In the genomic region with DNA sequence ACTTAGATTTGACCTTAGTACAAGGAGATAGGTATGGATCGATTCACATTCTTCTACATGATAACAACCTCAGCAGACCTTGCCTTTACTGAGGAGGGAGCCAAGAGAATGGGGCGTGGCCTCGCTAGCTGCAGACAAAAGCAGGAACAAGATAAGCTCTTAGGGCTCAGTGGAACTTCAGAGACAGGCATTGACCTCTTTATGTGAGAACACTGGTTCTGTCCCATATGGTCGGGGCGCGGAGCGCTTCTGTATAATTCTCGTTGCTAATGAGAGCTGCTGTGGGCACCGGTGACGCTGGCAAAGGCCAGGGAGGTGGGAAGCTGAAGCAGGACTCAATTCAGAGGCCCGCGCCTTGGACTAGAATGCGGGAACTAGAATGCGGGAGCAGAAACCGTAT, we compare ENCODE assay signal across 12 mouse cellular contexts. TPM values are rescaled to one million over a fixed set of nuclear protein-coding genes. Genes with fewer than 3 reads are reported as not detected.
DNase-seq lines count a peak whose midpoint lies in the region; ATAC-seq and TF ChIP-seq lines count a peak whose summit lies in the region.
"Had no signal": no experiment of that assay in that cellular context is flagged by ENCODE, and none has a peak within 500 bp of the region (broad histone marks: within the 10 kb centered on the region; RNA-seq: fewer than 3 reads in every experiment).

No protein-coding gene starts in this region.

- peak overlapping the region; percentile 45 for H3K4me2 ChIP-seq in heart, embryonic 15.5 days
- H3K4me2 ChIP-seq in heart, postnatal 0 days (ENCODE audit: low read depth, low read length), result peak overlapping the region; percentile 35
- H3K4me2 ChIP-seq in liver, postnatal 0 days (ENCODE audit: low read depth, low read length), result peak overlapping the region; percentile 38; the same call in 1 of the 2 replicates
- no peak overlapping the region for H3K4me2 ChIP-seq in hindbrain, embryonic 16.5 days (ENCODE audit: low read length)
- H3K4me2 ChIP-seq: embryonic facial prominence, embryonic 13.5 days; lung, embryonic 14.5 days had no signal

- intact Hi-C loops in heart, postnatal 25 days (cut with DNase I), result loop anchor here (5.0 to 10.0 kb wide), 3 partner anchors 254 to 761 kb away; a partner anchor contains a TSS

- peaks cover 11% of the 10 kb centered on the region for H3K4me1 ChIP-seq in heart, embryonic 15.5 days (replicated peaks)
- peaks cover 11 to 22% of the 10 kb centered on the region in 2 experiments for H3K4me1 ChIP-seq in MEL (ENCODE audit: control insufficient read depth in 1 of 2, insufficient read depth in 2 of 2, low read length in 2 of 2)
- H3K4me1 ChIP-seq in heart, postnatal 0 days (ENCODE audit: control insufficient read depth, insufficient read depth), result no peaks in the 10 kb centered on the region
- peaks cover 8% of the 10 kb centered on the region; the same call in 1 of the 2 replicates for H3K4me1 ChIP-seq in liver, postnatal 0 days (ENCODE audit: insufficient read depth)
- no peaks in the 10 kb centered on the region for H3K4me1 ChIP-seq in hindbrain, embryonic 16.5 days (ENCODE audit: control insufficient read depth, insufficient read depth, low read depth, low read length)
- H3K4me1 ChIP-seq: embryonic facial prominence, embryonic 13.5 days had no signal

- TF ChIP-seq RAD21 in MEL (IDR thresholded peaks at IDR 0.05; ENCODE audit: low read depth, low read length), result no peak

- peak in 1 of 2 experiments; percentile 46; a peak in 1 of 4 replicates for TF ChIP-seq POLR2A in MEL (IDR thresholded peaks at IDR 0.05; ENCODE audit: control insufficient read depth in 1 of 2, insufficient read depth in 1 of 2, low read depth in 1 of 2, low read length in 2 of 2, poor library complexity in 1 of 2)

- H3K27me3 ChIP-seq in heart, embryonic 15.5 days, result no peaks in the 10 kb centered on the region
- H3K27me3 ChIP-seq in MEL (ENCODE audit: control insufficient read depth in 1 of 2, insufficient read depth in 2 of 2, low read length in 2 of 2), result no peaks in the 10 kb centered on the region
- no peaks in the 10 kb centered on the region for H3K27me3 ChIP-seq in heart, postnatal 0 days (ENCODE audit: control insufficient read depth, insufficient read depth, low read length)
- no peaks in the 10 kb centered on the region for H3K27me3 ChIP-seq in liver, postnatal 0 days (ENCODE audit: insufficient read depth, low read length)
- H3K27me3 ChIP-seq in hindbrain, embryonic 16.5 days (replicated peaks; ENCODE audit: control insufficient read depth, insufficient read depth, low read length), result peaks cover 4% of the 10 kb centered on the region; the same call in 1 of the 2 replicates

- no peak for DNase-seq in heart, postnatal 25 days (ENCODE audit: low spot score)
- peak; percentile 90 for DNase-seq in MEL (ENCODE audit: low read depth, low spot score)
- DNase-seq in heart, postnatal 0 days (ENCODE audit: low spot score), result no peak
- no peak for DNase-seq in liver, postnatal 0 days
- no peak for DNase-seq in natural killer cell, adult 2 months (ENCODE audit: low spot score in 2 of 2)
- no peak for DNase-seq in layer of hippocampus, postnatal 10 days (ENCODE audit: low spot score in 2 of 2)
- DNase-seq: cerebellum, postnatal 10 days; kidney, adult 11 months; lung, embryonic 14.5 days had no signal

- TF ChIP-seq CTCF in MEL (IDR thresholded peaks at IDR 0.05 in 2 of 3, conservative IDR thresholded peaks at IDR 0.05 in 1 of 3; ENCODE audit: control insufficient read depth in 1 of 3, insufficient read depth in 1 of 3, low read depth in 2 of 3, low read length in 3 of 3, poor library complexity in 1 of 3, severe bottlenecking in 1 of 3), result no peak
- TF ChIP-seq CTCF in heart, postnatal 0 days (IDR thresholded peaks at IDR 0.05; ENCODE audit: low read depth), result no peak
- no peak for TF ChIP-seq CTCF in liver, postnatal 0 days (IDR thresholded peaks at IDR 0.05; ENCODE audit: low read depth)

- H3K36me3 ChIP-seq in heart, embryonic 15.5 days, result no peaks in the 10 kb centered on the region
- H3K36me3 ChIP-seq in MEL (ENCODE audit: control insufficient read depth in 1 of 2, insufficient read depth in 2 of 2, low read length in 2 of 2), result peaks cover 0 to 11% of the 10 kb centered on the region in 2 experiments; a peak in 2 of 4 replicates
- no peaks in the 10 kb centered on the region for H3K36me3 ChIP-seq in heart, postnatal 0 days (replicated peaks; ENCODE audit: control insufficient read depth, insufficient read depth, low read length)
- H3K36me3 ChIP-seq in liver, postnatal 0 days (replicated peaks; ENCODE audit: insufficient read depth, low read length), result no peaks in the 10 kb centered on the region
- no peaks in the 10 kb centered on the region for H3K36me3 ChIP-seq in hindbrain, embryonic 16.5 days (ENCODE audit: control insufficient read depth, insufficient read depth, low read length)
- H3K36me3 ChIP-seq: embryonic facial prominence, embryonic 13.5 days had no signal

- H3K79me2 ChIP-seq in MEL (ENCODE audit: control insufficient read depth, insufficient read depth, low read length, poor library complexity), result no peaks in the 10 kb centered on the region

- no peak overlapping the region for H3K27ac ChIP-seq in heart, embryonic 15.5 days
- H3K27ac ChIP-seq in MEL (ENCODE audit: control insufficient read depth, low read depth, low read length), result peak overlapping the region; percentile 60
- H3K27ac ChIP-seq in heart, postnatal 0 days (ENCODE audit: low read depth), result no peak overlapping the region
- H3K27ac ChIP-seq in liver, postnatal 0 days (ENCODE audit: low read depth), result no peak overlapping the region
- H3K27ac ChIP-seq in hindbrain, embryonic 16.5 days (ENCODE audit: low read depth, low read length), result no peak overlapping the region
- H3K27ac ChIP-seq: embryonic facial prominence, embryonic 13.5 days had no signal

- WGBS in heart, embryonic 15.5 days, result 20% methylated on average over 15 of the region's 15 CpGs
- 24% methylated on average over 15 of the region's 15 CpGs for WGBS in heart, postnatal 0 days
- WGBS in liver, postnatal 0 days (ENCODE audit: insufficient replicate concordance), result 40% methylated on average over 15 of the region's 15 CpGs
- WGBS in hindbrain, embryonic 16.5 days, result 44% methylated on average over 15 of the region's 15 CpGs

- H3K9ac ChIP-seq in heart, embryonic 15.5 days, result no peak overlapping the region
- H3K9ac ChIP-seq in MEL (ENCODE audit: control insufficient read depth, low read depth, low read length, poor library complexity, severe bottlenecking), result peak overlapping the region; percentile 61
- H3K9ac ChIP-seq in heart, postnatal 0 days (replicated peaks; ENCODE audit: low read depth, low read length), result no peak overlapping the region
- H3K9ac ChIP-seq in liver, postnatal 0 days (replicated peaks), result no peak overlapping the region; the same call in 1 of the 2 replicates
- no peak overlapping the region for H3K9ac ChIP-seq in hindbrain, embryonic 16.5 days (ENCODE audit: low read depth, low read length)
- H3K9ac ChIP-seq: embryonic facial prominence, embryonic 13.5 days; lung, embryonic 14.5 days had no signal

- H3K4me3 ChIP-seq in heart, embryonic 15.5 days, result no peak overlapping the region
- H3K4me3 ChIP-seq in MEL (ENCODE audit: control insufficient read depth in 1 of 2, insufficient read depth in 1 of 2, low read depth in 2 of 2, low read length in 2 of 2), result peak overlapping the region; percentile 58 to 72
- H3K4me3 ChIP-seq in heart, postnatal 0 days (ENCODE audit: low read depth, low read length), result no peak overlapping the region
- H3K4me3 ChIP-seq in liver, postnatal 0 days (ENCODE audit: low read depth, low read length), result no peak overlapping the region
- H3K4me3 ChIP-seq in hindbrain, embryonic 16.5 days (ENCODE audit: low read length), result no peak overlapping the region
- H3K4me3 ChIP-seq: embryonic facial prominence, embryonic 13.5 days had no signal

- ATAC-seq in heart, embryonic 15.5 days (replicated peaks; ENCODE audit: insufficient number of reproducible peaks, insufficient read depth, low FRiP score, low read depth), result no peak
- ATAC-seq in heart, postnatal 0 days (ENCODE audit: insufficient read depth, low read depth), result no peak
- ATAC-seq in liver, postnatal 0 days, result no peak
- no peak for ATAC-seq in hindbrain, embryonic 16.5 days

- no peaks in the 10 kb centered on the region for H3K9me3 ChIP-seq in heart, embryonic 15.5 days (replicated peaks)
- H3K9me3 ChIP-seq in MEL (replicated peaks; ENCODE audit: insufficient read depth, low read length), result no peaks in the 10 kb centered on the region
- H3K9me3 ChIP-seq in heart, postnatal 0 days (replicated peaks; ENCODE audit: control insufficient read depth, low read length), result no peaks in the 10 kb centered on the region
- H3K9me3 ChIP-seq in liver, postnatal 0 days (ENCODE audit: low read length), result no peaks in the 10 kb centered on the region
- no peaks in the 10 kb centered on the region for H3K9me3 ChIP-seq in hindbrain, embryonic 16.5 days (ENCODE audit: control insufficient read depth, low read length)
- H3K9me3 ChIP-seq: embryonic facial prominence, embryonic 13.5 days had no signal

- TF ChIP-seq EP300 in MEL (IDR thresholded peaks at IDR 0.05; ENCODE audit: low read depth in 1 of 2, low read length in 2 of 2), result no peak; a peak in 2 of 4 replicates
- TF ChIP-seq EP300 in heart, postnatal 0 days (IDR thresholded peaks at IDR 0.05; ENCODE audit: low read depth), result no peak
- no peak for TF ChIP-seq EP300 in liver, postnatal 0 days (IDR thresholded peaks at IDR 0.05; ENCODE audit: low read depth)

TF ChIP-seq in MEL, 35 proteins besides CTCF, POLR2A, EP300 and RAD21 (continues in another document):
- no peak for TF ChIP-seq USF2 (IDR thresholded peaks at IDR 0.05; ENCODE audit: borderline replicate concordance in 1 of 2, insufficient read depth in 1 of 2, low read depth in 1 of 2, low read length in 2 of 2)
- no peak for TF ChIP-seq POLR2AphosphoS2 (IDR thresholded peaks at IDR 0.05; ENCODE audit: low read length)
- no peak for TF ChIP-seq MAFK (IDR thresholded peaks at IDR 0.05; ENCODE audit: borderline replicate concordance, low read depth, low read length)
- peak; percentile 41; the same call in 1 of the 2 replicates for TF ChIP-seq GATA1 (IDR thresholded peaks at IDR 0.05; ENCODE audit: low read depth, low read length)
- peak; percentile 47; the same call in 1 of the 2 replicates for TF ChIP-seq ELF1 (IDR thresholded peaks at IDR 0.05; ENCODE audit: low read depth, low read length)
- TF ChIP-seq ZC3H11A (IDR thresholded peaks at IDR 0.05; ENCODE audit: low read depth, low read length), result no peak

RNA-seq across cellular contexts. Expression of a gene that starts 44.0 kb away (rescaled TPM):
- polyA plus RNA-seq in heart, embryonic 15.5 days (2015; fragmentation: Nextera tagmentation; extraction: Ambion mirVana), result 0.33 and 0.35 TPM in 2 replicates
- 1 to 10 TPM; 2.6 to 2.9 TPM for total RNA-seq in heart, postnatal 25 days (2021)
- not detected in 2 replicates for total RNA-seq in MEL (2012; rRNA removed)
- not detected for polyA plus RNA-seq in MEL (2012; ENCODE audit: insufficient read depth in 1 of 2, insufficient read length in 2 of 2, low read depth in 1 of 2, low replicate concordance in 2 of 2, missing spikeins in 1 of 2)
- not detected in 2 replicates for total RNA-seq in heart, postnatal 0 days (2014; rRNA removed; ENCODE audit: low replicate concordance)
- polyA plus RNA-seq in heart, postnatal 0 days (2015; fragmentation: Nextera tagmentation; extraction: Ambion mirVana), result 0.51 and 0.75 TPM in 2 replicates
- polyA plus RNA-seq in liver, postnatal 0 days (2015; fragmentation: Nextera tagmentation; extraction: Ambion mirVana), result 0.11 TPM in 2 replicates
- 10 to 100 TPM; 29.0 to 35.8 TPM for total RNA-seq in layer of hippocampus, postnatal 10 days (2021)
- 119 and 120 TPM in 2 replicates for polyA plus RNA-seq in hindbrain, embryonic 16.5 days (2015; fragmentation: Nextera tagmentation; extraction: Ambion mirVana)
- polyA plus RNA-seq: lung, embryonic 14.5 days had no signal

Comparison
In these comparisons a context has a peak if more than half of its experiments do, and no peak if none do; other contexts are left out.
1. H3K4me3 ChIP-seq: peak in MEL (2 of 2); none in heart, embryonic 15.5 days (single experiment), heart, postnatal 0 days (single experiment), liver, postnatal 0 days (single experiment) and hindbrain, embryonic 16.5 days (single experiment).
2. RNA of a gene that starts 44.0 kb away (polyA plus RNA-seq): 119 to 120 TPM in hindbrain, embryonic 16.5 days; 0.51 to 0.75 TPM in heart, postnatal 0 days, 0.33 to 0.35 TPM in heart, embryonic 15.5 days, 0.11 TPM in liver, postnatal 0 days and not detected in MEL; every median in the first group is over 10 times any median in the second.